Mouse (Mus musculus) fat pad, adult 2 months (tissue): ENCODE data around the gene Spg7.
A peak's percentile ranks its signal among the peaks of the same experiment; 100 is the strongest.
"Not testable (repeated sequence)": the region's sequence is repeated elsewhere in the genome, so short reads cannot be mapped to it uniquely, and the experiment has no call there.

Experiments
- DNase-seq: peaks from one replicate; pipeline ENCODE4 v3.0.0-alpha.2; 2011; ENCODE audit warnings: low read depth, low spot score; ENCODE audit errors: extremely low read depth

Spg7 gene

DNA sequence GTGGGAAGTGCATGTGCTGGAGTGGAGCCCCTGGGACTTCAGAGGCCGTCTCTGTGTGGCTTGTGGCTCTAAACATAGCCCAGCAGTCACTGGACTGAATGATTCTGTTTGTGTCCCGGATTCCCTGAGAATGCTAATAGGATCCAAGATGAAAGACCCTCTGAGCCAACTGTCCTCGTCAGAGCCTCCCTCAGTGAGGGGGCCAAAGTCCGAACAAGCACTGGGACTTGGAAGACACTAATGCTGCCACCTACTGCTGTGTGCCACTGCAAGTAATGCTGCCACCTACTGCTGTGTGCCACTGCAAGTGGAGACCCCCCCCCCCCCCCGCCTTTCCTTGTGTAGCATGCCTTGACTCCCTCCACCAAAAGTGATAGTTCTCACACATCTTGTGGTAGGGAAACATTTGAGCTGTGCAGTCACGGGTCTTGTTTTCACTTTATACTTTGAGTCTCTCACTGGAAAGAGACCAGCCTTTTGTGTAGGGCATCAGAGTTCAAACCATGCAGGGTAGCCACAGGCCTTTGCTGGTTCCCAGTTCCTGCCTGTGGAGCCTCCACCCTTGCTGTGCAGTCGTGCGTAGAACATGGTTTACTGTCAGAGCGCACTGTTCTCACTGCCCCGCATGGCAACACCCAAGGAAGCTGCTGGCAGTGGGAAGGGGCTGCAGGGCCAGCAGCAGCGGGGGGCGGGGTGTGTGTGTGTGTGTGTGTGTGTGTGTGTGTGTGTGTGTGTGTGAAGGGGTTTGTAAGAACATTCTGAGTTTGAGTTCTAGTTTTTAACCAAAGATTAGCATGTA is 35.2 kb downstream of the Spg7 start:
- no peak for DNase-seq

DNA sequence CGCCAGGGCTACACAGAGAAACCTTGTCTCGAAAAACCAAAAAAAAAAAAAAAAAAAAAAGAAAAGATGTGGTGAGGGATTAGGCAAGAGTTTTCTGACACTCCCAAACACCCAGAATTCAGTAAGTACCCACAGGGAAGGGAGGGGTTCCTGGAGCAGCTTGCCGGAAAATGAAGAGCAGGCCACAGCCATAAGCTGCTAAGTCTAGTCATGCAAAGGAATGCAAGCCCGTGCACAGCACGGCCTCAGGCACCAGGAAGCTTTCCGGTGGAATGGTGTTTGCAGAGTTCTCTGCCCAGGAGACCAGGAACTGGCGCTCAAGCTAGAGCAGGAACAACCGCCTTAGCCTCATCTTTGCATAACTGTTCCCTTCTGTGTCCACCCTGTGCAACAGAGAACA is 37.5 kb downstream of the Spg7 start:
- peak; percentile 56 for DNase-seq

GRCm38 (mm10) chr8:123101244-123101643 is 38.5 kb downstream of the Spg7 start:
- no peak for DNase-seq

GRCm38 (mm10) chr8:123101735-123102685 is 39.3 kb downstream of the Spg7 start, which contains the start of gene Rpl13:
Gene Rpl13, plus strand, starts transcription at chr8:123102350.
- peak; percentile 46 for DNase-seq

DNA sequence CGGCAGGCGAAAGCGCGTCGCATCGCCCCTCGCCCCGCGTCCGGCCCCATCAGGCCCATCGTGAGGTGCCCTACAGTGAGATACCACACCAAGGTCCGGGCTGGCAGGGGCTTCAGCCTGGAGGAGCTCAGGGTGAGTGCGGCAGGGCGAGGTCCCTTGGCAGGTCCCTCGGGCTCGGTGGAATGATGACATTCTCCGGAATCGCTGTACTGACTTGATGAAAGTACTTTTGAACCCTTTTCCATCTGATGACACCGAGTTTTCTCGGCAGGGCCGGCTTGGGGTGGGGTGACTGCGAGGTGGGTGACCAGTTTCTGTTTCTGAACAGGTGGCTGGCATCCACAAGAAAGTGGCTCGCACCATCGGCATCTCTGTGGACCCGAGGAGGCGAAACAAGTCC is 40.1 kb downstream of the Spg7 start:
- DNase-seq: not testable (repeated sequence)

GRCm38 (mm10) chr8:123103285-123103684 is 40.5 kb downstream of the Spg7 start:
- no peak for DNase-seq

DNA sequence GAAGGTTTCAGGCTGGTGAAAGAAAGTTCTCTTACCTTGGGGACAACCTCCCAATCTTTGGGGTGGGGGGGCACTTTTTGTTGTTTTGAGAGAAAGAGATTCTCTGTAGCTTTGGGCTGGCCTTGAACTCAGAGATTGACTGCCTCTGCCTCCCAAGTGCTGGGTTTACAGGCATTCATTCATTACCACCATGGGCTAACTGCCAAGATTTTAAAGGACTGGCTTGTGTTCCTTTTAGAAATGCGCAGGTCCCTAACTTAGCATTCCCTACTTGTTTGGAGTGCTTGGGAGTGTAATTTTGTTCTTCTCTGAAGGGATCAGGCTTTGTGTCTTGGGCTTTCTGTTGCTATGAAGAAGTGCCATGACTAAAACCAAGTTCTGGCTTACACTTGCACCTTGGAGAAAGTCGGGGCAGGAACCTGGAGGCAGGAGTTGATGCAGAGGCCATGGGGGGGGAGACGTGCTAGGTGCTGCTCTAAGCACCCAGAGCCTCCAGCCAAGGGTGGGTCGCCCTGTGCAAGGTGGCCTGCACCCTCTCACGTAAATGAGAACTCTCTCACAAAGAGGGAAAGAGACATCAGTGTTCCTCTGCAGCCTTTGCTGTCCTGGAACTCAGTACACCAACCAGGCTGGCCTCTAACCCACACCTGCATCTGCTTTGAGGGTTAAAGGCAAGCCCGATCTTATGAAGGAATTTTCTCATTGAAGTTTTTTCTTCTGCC is 41.5 kb downstream of the Spg7 start:
- no peak for DNase-seq

DNA sequence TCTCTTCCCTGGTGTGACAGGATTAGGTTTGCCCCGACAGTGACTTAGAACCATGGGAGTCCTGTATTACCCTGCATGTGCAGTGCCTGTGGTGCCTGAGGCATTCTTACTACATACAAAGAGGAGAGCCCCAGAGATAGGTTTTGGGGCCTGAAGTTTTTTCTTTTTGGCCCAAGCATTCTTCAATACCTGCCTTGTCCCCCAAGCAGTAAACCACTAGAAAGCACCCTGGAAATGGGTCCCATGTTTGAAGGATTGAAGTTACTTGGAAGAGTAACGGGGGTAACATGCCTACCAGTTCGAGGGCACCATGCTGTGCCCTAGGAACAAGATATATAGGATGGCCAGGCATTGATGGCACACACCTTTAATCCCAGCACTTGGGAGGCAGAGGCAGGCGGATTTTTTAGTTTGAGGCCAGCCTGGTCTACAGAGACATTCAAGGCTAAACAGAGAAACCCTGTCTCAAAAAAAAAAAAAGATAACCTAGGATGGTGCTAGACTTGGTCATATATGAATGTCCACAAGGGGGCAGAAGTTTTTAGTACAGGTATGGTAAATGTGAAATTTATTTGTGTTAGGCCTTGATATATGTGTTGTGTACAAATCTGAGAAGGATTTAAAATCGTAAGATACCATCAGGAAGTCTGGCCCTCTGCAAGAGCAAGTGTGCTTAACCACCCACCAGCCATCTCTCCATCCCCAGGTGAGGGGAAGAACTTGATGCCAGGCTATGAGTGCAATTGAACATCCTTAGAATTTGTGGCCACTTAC is 43.0 kb downstream of the Spg7 start:
- no peak for DNase-seq

- no peak for DNase-seq
These were observed 43.8 kb downstream of the Spg7 start for GRCm38 (mm10) chr8:123106531-123106930.

GRCm38 (mm10) chr8:123108010-123108409 is 45.3 kb downstream of the Spg7 start:
- no peak for DNase-seq

DNA sequence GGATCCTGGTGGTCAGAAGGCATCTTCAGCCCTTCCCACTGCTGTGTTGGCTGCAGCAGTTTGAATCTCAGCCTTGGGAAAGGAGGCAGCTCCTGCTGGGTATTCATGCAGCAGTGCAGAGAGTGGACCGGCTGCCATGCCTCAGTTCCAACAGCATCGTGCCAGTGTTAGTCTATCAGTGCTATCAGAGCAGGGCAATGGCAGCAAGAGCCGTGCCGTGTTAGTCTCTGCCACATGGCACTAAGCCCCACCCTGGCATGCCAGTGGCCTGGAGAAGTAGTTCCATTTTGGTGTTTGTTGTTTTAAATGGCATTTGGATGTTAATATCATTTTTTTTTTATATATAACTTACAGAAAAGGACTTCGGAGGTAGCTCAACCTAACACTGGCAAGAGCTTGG is 46.2 kb downstream of the Spg7 start:
- no peak for DNase-seq

- no peak for DNase-seq
These were observed 47.9 kb downstream of the Spg7 start for GRCm38 (mm10) chr8:123110649-123111048.

- DNase-seq: no peak
These were observed 50.1 kb downstream of the Spg7 start for GRCm38 (mm10) chr8:123112892-123113291.

GRCm38 (mm10) chr8:123113908-123114469 is 51.2 kb downstream of the Spg7 start:
- no peak for DNase-seq

DNA sequence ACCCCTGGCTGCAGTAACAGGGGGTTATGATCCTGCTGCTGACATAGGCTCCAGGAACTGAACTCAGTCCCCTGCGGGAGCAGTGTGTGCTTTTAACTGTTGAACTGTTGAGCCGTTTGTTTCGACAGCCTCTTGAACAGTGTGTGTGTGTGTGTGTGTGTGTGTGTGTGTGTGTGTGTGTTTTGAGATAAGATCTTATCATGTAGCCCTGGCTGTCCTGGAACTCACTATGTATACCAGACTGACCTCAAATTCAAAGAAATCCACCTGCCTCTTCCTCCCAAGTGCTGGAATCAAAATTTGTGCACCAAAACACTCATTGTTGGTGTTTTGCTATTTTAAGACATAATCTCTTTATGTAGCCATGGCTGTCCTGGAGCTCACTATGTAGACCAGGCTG is 51.9 kb downstream of the Spg7 start:
- DNase-seq: no peak

- no peak for DNase-seq
These were observed 54.5 kb downstream of the Spg7 start, which contains the start of gene Cpne7 for GRCm38 (mm10) chr8:123117127-123117731. Gene Cpne7, plus strand, starts transcription at chr8:123117374.

DNA sequence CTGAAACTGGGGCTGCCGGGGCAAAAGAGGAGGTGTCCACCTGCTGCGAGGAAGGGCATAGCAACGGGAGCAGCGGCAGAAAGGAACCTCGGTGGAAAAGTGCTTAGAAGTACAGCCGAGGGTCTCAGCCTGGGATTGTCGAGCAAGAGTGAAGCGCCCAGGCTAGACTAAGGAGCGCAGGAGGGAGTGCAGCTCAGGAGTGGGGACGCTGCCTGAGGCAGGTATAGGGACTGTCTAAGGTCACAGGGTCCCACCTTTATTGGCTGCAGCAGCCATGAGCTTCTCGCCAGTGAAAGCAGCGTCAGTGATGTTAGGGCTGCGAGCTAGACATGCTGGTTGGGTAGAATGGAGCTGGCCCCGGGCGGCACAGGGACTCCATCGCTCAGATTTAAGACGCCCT is 55.0 kb downstream of the Spg7 start:
- DNase-seq: no peak

GRCm38 (mm10) chr8:123122059-123122458 is 59.3 kb downstream of the Spg7 start:
- no peak for DNase-seq

DNA sequence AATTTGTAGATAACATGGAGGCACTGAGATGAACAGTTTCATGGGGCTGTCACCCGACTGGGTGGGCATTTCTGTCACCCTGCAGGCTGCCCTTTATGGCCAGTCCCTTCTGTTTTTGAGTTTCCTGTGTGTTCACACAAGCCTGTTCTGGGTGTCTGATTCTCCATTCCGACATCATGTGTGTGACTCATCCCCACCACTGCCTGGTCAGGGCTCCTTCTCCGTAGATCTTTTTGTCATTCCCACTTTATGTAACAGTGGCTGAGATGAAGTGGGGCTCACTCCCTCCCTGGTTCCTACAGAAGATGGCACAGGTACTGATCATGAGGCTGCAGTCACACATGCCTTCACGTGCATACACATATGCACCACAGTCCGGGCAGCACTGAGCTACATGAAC is 59.9 kb downstream of the Spg7 start:
- no peak for DNase-seq
